Mouse (Mus musculus): ENCODE data around the gene Parva.

The Parva gene

GRCm38 (mm10) chr7:112600163-112600562 is 172.9 kb downstream of the Parva start:
- DNase-seq (ENCODE audit: low read depth, low spot score): no peak

- no peak for DNase-seq (ENCODE audit: low read depth, low spot score)
Observed at GRCm38 (mm10) chr7:112602966-112603365, 175.7 kb downstream of the Parva start.

GRCm38 (mm10) chr7:112603496-112604170 is 176.3 kb downstream of the Parva start:
- no peak for DNase-seq (ENCODE audit: low read depth, low spot score)

DNA sequence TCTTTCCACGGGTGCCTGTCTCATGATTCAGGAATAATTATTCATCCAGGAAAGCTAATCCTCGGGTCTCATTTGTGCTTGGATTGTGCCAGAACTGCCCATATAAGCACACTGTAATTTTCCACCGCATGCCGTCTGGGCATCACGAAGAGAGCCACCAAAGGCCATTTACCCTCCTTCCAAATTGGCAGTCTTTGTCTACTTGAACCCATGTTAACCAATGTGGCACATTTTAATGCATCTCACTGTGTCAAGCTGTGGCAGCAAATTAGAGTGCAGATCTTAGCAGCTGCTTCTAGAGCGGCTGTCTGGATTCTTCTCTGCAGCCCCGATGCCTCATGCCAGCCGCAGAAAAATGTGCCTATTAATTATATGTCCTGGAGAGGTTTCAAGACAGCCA is 176.9 kb downstream of the Parva start:
- DNase-seq (ENCODE audit: low read depth, low spot score): no peak

DNA sequence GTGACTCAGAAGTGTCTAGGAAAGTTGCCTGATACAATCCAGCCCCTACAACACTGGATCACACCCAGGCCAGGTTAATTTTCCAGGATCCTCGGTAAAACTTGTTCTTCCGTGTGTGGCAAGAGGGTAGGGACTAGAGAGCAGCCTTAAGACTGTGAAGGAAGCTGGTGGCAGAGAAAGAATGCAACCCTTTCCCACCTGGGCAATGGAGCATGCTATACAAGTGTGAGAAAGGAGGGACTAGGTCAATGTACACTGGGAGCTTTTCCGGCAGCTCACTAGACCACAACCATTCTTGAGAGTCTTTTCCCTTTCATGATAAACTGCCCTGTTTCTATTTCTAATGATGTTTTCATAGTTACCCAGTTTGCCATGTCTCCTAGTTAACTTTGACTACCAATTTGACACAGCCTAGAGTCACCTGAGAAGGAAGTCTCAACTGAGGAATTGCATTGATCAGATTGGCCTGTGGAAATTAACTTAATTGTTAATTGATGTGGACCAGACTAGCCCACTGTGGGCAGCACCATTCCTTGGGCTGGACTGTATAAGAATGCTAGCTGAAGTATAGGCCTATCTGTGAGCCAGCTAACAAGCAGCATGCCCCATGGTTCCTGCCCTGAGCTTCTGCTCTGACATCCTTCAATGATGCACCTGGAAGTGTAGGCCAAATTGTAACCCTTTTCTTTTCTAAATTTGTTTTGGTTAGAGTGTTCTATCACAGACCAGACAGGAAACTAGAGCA is 186.9 kb downstream of the Parva start:
- no peak for DNase-seq (ENCODE audit: low read depth, low spot score)

- DNase-seq (ENCODE audit: low read depth, low spot score): no peak
Observed at GRCm38 (mm10) chr7:112614791-112615668, 187.7 kb downstream of the Parva start.

- DNase-seq (ENCODE audit: low read depth, low spot score): no peak
Observed at GRCm38 (mm10) chr7:112620322-112621179, 193.2 kb downstream of the Parva start.

DNA sequence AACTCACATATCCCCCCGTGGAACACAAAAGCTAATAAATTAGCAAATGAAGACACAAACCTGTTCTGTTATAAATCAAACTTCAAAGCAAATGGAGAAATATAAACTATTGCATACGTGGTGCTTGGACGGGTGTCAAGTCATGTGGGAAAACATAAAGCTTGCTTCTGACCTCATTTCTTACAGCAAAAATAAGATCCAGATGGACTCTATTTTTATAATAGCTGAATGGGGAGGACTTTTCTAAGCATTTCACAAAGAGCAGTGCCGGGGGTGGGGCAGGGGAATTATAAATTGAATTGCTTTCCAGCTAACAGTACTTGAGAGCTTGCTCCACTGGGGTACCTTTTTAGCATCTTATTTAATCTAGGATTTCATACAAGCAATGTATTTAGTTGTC is 200.2 kb downstream of the Parva start:
- no peak for DNase-seq (ENCODE audit: low read depth, low spot score)

DNA sequence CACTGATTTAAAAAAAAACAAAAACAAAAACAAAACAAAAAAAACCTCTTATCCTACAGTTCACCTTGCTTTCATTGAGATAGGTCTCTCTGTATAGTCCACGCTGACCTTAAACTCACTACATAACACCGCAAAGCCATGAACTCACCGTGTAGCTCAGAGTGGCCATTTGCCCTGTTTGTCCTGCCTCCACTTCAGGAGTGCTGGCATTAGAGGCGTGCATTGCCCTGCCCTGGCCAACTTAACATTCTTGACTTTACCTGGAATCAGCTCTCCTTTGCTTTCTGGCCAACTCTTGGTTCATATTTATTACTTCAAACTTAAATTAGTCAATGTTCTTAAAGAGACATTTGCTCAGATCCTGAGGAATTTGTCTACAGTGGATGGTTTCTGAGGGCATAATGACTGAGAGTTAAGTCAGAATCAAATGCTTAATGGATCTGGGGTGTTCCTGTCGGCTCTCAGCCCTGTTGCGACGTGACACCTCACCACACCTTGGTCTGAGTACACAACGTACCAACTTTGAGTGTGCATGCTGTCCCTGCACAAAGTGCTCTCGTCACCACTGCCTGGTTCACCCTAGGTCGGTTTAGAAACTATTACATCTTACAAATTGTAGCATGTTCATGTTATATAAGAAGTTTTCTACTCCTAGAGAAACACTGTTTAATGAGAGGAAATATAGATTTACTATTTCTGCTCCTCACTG is 207.4 kb downstream of the Parva start:
- no peak for DNase-seq (ENCODE audit: low read depth, low spot score)

- no peak for DNase-seq (ENCODE audit: low read depth, low spot score)
Observed at GRCm38 (mm10) chr7:112635936-112636335, 208.6 kb downstream of the Parva start.

Data from retina, postnatal 7 days (tissue).